Mouse (Mus musculus) cerebellum, adult 2 months (tissue): ENCODE measurements around the gene Nme9.

Source experiments
- CTCF ChIP-seq: fragments of 200-500 bp; IDR thresholded peaks from 2 replicates; pipeline ENCODE4 v1.5.1; 2011; ENCODE audit warnings: low read depth, mild to moderate bottlenecking, control low read depth, low read length, moderate library complexity, borderline replicate concordance; ENCODE audit not compliant: insufficient read depth
- POLR2A ChIP-seq: fragments of 200-500 bp; IDR thresholded peaks from 2 replicates; pipeline ENCODE4 v1.6.1; 2011; ENCODE audit warnings: low read length, control low read depth, borderline replicate concordance; ENCODE audit not compliant: insufficient read depth

DNA sequence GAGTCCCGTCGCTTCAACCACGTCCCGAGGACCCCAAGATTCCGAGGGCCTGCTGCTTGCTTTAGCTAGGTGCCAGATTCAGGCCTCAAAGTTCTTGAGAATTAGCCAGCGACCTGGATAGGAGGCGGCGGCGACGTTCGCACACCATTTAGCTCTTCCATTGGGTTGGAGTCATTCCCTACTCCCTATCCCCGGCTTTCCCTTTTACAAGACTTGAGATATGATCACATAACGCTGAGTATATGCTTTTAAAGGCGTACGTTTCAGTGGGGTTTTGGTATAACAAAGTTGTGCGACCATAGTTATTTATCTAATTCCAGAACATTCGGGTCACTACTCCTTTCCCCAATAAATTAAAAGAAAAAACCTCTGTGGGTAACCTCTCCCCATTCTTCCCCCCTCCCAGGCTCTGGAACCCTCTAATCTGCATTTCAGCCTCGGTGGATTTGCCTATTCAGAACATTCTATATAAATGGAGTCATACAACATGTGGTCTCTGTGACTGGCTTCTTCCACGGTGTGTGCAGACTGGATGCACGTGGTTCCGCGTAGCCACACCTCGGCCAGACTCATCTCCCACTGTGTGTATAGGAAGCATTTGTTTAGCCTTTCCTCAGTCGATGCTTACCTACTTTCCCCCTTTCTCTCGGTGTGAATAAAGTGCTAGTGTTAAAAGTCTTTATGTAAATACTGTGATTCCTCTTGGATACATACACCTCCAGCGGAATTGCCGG is 14.1 kb upstream of the Nme9 start, which contains the start of gene Mras:
- TF ChIP-seq CTCF (no peak), POLR2A (no peak)
